Mouse (Mus musculus): ENCODE data around the gene Rprd2. TPM values are rescaled to one million over a fixed set of nuclear protein-coding genes. Genes with fewer than 3 reads are reported as not detected.
"Not testable (repeated sequence)": the region's sequence is repeated elsewhere in the genome, so short reads cannot be mapped to it uniquely, and the experiment has no call there.

Gene Rprd2
- polyA plus RNA-seq, 1 experiment from 2014 or later = 27.5 TPM

GRCm38 (mm10) chr3:95826275-95826674 lies 7.6 kb upstream of the Rprd2 start:
- no peak overlapping the region for H3K27ac ChIP-seq (ENCODE audit: low read depth, low read length)
- no peak overlapping the region for H3K9ac ChIP-seq (replicated peaks; ENCODE audit: low read depth, low read length)
- no peaks in the 10 kb centered on the region for H3K9me3 ChIP-seq (ENCODE audit: control insufficient read depth, low read length)
- no peaks in the 10 kb centered on the region for H3K27me3 ChIP-seq (ENCODE audit: control insufficient read depth, insufficient read depth, low read length)
- 62% methylated on average over 2 of the region's 2 CpGs for WGBS
- H3K4me3 ChIP-seq (ENCODE audit: low read depth, low read length) = no peak overlapping the region
- no peak overlapping the region for H3K4me2 ChIP-seq (ENCODE audit: low read depth, low read length)
- H3K36me3 ChIP-seq (ENCODE audit: control insufficient read depth, insufficient read depth, low read length) = peaks cover 16% of the 10 kb centered on the region
- ATAC-seq (ENCODE audit: low read depth) = no peak
- no peaks in the 10 kb centered on the region for H3K4me1 ChIP-seq (ENCODE audit: control insufficient read depth, insufficient read depth, low read length)

GRCm38 (mm10) chr3:95820046-95821010 lies 1.7 kb upstream of the Rprd2 start:
- Histone ChIP-seq H3K27me3 (ENCODE audit: control insufficient read depth, insufficient read depth, low read length) (no peaks in the 10 kb centered on the region), H3K9ac (replicated peaks; ENCODE audit: low read depth, low read length) (peak overlapping the region; percentile 66), H3K4me2 (ENCODE audit: low read depth, low read length) (peak overlapping the region; percentile 55), H3K36me3 (ENCODE audit: control insufficient read depth, insufficient read depth, low read length) (no peaks in the 10 kb centered on the region), H3K27ac (ENCODE audit: low read depth, low read length) (peak overlapping the region; percentile 98), H3K9me3 (ENCODE audit: control insufficient read depth, low read length) (no peaks in the 10 kb centered on the region), H3K4me3 (ENCODE audit: low read depth, low read length) (peak overlapping the region; percentile 74), H3K4me1 (ENCODE audit: control insufficient read depth, insufficient read depth, low read length) (peaks cover 14% of the 10 kb centered on the region)
- peak; percentile 23 for ATAC-seq (ENCODE audit: low read depth)
- WGBS = 38% methylated on average over 10 of the region's 10 CpGs

DNA sequence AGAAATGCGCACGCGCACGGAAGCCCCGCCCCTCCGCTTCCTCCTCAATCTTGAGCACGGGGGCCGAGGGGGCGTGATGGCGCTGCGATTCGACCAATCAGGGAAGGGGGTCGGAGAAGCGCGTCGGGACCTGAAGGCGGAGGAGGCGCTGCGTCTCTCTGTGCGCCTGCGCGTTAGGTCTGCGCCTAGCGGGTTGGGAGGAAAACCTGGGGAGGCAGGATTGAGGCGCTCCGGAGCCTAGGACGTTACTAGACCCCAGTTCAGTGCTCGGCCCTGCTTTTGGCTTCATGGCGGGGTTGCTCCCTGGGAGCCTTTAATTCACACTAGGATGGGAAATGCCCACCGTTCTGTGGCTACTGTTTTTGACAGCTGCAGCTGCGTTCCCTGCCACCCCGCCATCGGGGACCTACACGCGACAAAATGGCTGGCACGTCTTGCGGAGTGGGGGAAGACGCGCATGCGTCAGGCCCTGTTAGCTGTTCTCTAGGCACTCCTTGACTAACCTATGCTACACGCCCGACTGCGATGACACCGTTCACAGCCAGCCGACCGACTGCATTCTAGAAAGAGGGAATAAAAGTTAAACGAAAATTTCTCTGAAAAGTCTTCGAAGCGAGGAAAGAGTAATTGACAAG lies 805 bp upstream of the Rprd2 start:
- peaks cover 14% of the 10 kb centered on the region for H3K4me1 ChIP-seq (ENCODE audit: control insufficient read depth, insufficient read depth, low read length)
- no peaks in the 10 kb centered on the region for H3K36me3 ChIP-seq (ENCODE audit: control insufficient read depth, insufficient read depth, low read length)
- peak overlapping the region; percentile 66 for H3K9ac ChIP-seq (replicated peaks; ENCODE audit: low read depth, low read length)
- ATAC-seq (ENCODE audit: low read depth) = peak; percentile 97
- H3K9me3 ChIP-seq (ENCODE audit: control insufficient read depth, low read length) = no peaks in the 10 kb centered on the region
- WGBS = under 1% methylated on average over 49 of the region's 49 CpGs
- H3K4me3 ChIP-seq (ENCODE audit: low read depth, low read length) = peak overlapping the region; percentile 74
- peak overlapping the region; percentile 99 for H3K27ac ChIP-seq (ENCODE audit: low read depth, low read length)
- no peaks in the 10 kb centered on the region for H3K27me3 ChIP-seq (ENCODE audit: control insufficient read depth, insufficient read depth, low read length)
- H3K4me2 ChIP-seq (ENCODE audit: low read depth, low read length) = peak overlapping the region; percentile 68

GRCm38 (mm10) chr3:95818026-95818511 lies 594 bp downstream of the Rprd2 start:
- peaks cover 14% of the 10 kb centered on the region for H3K4me1 ChIP-seq (ENCODE audit: control insufficient read depth, insufficient read depth, low read length)
- no peaks in the 10 kb centered on the region for H3K9me3 ChIP-seq (ENCODE audit: control insufficient read depth, low read length)
- H3K4me3 ChIP-seq (ENCODE audit: low read depth, low read length) = peak overlapping the region; percentile 74
- H3K27me3 ChIP-seq (ENCODE audit: control insufficient read depth, insufficient read depth, low read length) = no peaks in the 10 kb centered on the region
- 0% methylated on average over 21 of the region's 21 CpGs for WGBS
- peak overlapping the region; percentile 95 for H3K9ac ChIP-seq (replicated peaks; ENCODE audit: low read depth, low read length)
- H3K4me2 ChIP-seq (ENCODE audit: low read depth, low read length) = peak overlapping the region; percentile 68
- ATAC-seq (ENCODE audit: low read depth) = no peak
- H3K36me3 ChIP-seq (ENCODE audit: control insufficient read depth, insufficient read depth, low read length) = no peaks in the 10 kb centered on the region
- H3K27ac ChIP-seq (ENCODE audit: low read depth, low read length) = peak overlapping the region; percentile 99

DNA sequence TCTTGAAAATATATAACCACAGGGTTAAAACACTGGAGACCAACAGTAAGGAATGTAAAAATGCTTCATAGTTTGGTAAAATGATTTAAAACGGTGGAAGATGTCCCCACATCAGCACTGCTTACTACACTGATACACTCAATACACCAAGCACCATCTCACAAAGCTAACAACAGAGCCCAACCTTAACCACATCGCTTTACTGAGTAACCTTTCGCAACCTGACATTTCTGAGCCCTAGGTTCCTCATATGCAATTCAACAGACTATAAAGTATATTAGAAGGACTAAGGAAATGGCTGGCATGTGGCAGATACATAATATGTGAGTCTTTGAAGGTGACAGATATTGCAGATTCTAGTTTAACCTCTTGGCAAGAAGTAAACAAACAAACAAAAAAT lies 2.0 kb downstream of the Rprd2 start:
- 92% methylated on average over 3 of the region's 3 CpGs for WGBS
- ATAC-seq (ENCODE audit: low read depth) = no peak
- Histone ChIP-seq H3K27ac (ENCODE audit: low read depth, low read length) (no peak overlapping the region), H3K27me3 (ENCODE audit: control insufficient read depth, insufficient read depth, low read length) (no peaks in the 10 kb centered on the region), H3K36me3 (ENCODE audit: control insufficient read depth, insufficient read depth, low read length) (no peaks in the 10 kb centered on the region), H3K9me3 (ENCODE audit: control insufficient read depth, low read length) (no peaks in the 10 kb centered on the region), H3K4me2 (ENCODE audit: low read depth, low read length) (peak overlapping the region; percentile 68; the same call in 1 of the 2 replicates), H3K4me1 (ENCODE audit: control insufficient read depth, insufficient read depth, low read length) (peaks cover 14% of the 10 kb centered on the region), H3K4me3 (ENCODE audit: low read depth, low read length) (peak overlapping the region; percentile 10; the same call in 1 of the 2 replicates), H3K9ac (replicated peaks; ENCODE audit: low read depth, low read length) (no peak overlapping the region)

DNA sequence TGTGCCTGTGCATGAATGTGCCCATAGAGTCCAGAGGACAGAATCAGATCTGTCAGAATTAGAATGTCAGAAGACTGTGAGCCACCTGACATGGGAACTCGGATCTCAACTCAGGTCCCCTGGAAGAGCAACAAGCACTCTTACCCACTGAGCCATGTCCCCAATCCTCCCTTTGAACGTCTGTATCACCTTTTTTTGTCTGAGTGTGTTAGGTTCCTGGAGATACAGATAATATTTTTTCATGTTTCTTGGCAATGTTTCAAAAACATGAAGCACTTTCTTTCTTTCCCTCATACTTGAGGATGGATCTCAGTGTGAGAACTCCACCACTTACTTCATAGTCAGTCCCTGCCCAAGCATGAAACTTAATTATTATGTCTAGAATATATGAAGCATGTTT lies 10.3 kb downstream of the Rprd2 start:
- no peak overlapping the region for H3K9ac ChIP-seq (replicated peaks; ENCODE audit: low read depth, low read length)
- no peak overlapping the region for H3K4me3 ChIP-seq (ENCODE audit: low read depth, low read length)
- H3K27me3 ChIP-seq (ENCODE audit: control insufficient read depth, insufficient read depth, low read length) = no peaks in the 10 kb centered on the region
- H3K4me2 ChIP-seq (ENCODE audit: low read depth, low read length) = no peak overlapping the region
- H3K27ac ChIP-seq (ENCODE audit: low read depth, low read length) = no peak overlapping the region
- H3K4me1 ChIP-seq (ENCODE audit: control insufficient read depth, insufficient read depth, low read length) = no peaks in the 10 kb centered on the region
- H3K9me3 ChIP-seq (ENCODE audit: control insufficient read depth, low read length) = no peaks in the 10 kb centered on the region
- WGBS = 73% methylated on average over 2 of the region's 2 CpGs
- no peak for ATAC-seq (ENCODE audit: low read depth)
- no peaks in the 10 kb centered on the region for H3K36me3 ChIP-seq (ENCODE audit: control insufficient read depth, insufficient read depth, low read length)

DNA sequence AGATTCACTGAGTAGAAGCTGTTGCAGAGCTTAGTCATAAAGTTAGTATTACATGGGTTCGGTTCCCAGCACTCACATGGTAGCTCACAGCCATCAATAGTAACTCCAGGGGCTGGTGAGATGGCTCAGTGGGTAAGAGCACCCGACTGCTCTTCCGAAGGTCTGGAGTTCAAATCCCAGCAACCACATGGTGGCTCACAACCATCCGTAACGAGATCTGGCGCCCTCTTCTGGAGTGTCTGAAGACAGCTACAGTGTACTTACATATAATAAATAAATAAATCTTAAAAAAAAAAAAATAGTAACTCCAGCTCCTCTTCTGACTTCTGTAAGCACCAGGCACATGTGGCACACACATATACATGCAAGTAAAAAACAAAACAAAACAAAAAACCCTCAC lies 11.0 kb downstream of the Rprd2 start:
- H3K4me3 ChIP-seq (ENCODE audit: low read depth, low read length); H3K4me2 ChIP-seq (ENCODE audit: low read depth, low read length); H3K27ac ChIP-seq (ENCODE audit: low read depth, low read length); H3K27me3 ChIP-seq (ENCODE audit: control insufficient read depth, insufficient read depth, low read length); H3K4me1 ChIP-seq (ENCODE audit: control insufficient read depth, insufficient read depth, low read length); H3K36me3 ChIP-seq (ENCODE audit: control insufficient read depth, insufficient read depth, low read length); H3K9me3 ChIP-seq (ENCODE audit: control insufficient read depth, low read length); H3K9ac ChIP-seq (replicated peaks; ENCODE audit: low read depth, low read length); ATAC-seq (ENCODE audit: low read depth): not testable (repeated sequence)
- 95% methylated on average over 3 of the region's 6 CpGs for WGBS

DNA sequence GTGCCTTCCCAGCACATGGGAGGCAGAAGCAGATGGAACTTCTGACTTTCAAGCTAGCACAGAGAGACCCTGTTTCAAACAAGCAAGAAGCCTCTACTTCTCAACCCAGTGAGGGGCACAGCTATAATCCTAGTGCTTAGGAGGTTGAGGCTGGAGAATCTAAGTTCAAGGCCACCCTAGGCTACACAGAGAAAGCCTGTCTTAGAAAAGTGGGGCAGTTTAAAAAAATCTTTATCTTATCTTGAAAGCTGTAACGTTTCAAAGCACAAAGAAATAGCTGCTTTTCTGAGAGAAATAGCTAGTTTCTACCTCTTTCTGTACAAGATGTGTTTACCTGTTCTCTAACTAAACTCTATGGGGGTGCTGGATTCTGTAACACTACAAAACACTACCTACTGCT lies 12.0 kb downstream of the Rprd2 start:
- no peak for ATAC-seq (ENCODE audit: low read depth)
- H3K27ac ChIP-seq (ENCODE audit: low read depth, low read length) = no peak overlapping the region
- no peaks in the 10 kb centered on the region for H3K36me3 ChIP-seq (ENCODE audit: control insufficient read depth, insufficient read depth, low read length)
- no peaks in the 10 kb centered on the region for H3K27me3 ChIP-seq (ENCODE audit: control insufficient read depth, insufficient read depth, low read length)
- no peak overlapping the region for H3K4me2 ChIP-seq (ENCODE audit: low read depth, low read length)
- no peaks in the 10 kb centered on the region for H3K9me3 ChIP-seq (ENCODE audit: control insufficient read depth, low read length)
- 88% methylated on average over 1 of the region's 1 CpGs for WGBS
- no peaks in the 10 kb centered on the region for H3K4me1 ChIP-seq (ENCODE audit: control insufficient read depth, insufficient read depth, low read length)
- no peak overlapping the region for H3K4me3 ChIP-seq (ENCODE audit: low read depth, low read length)
- no peak overlapping the region for H3K9ac ChIP-seq (replicated peaks; ENCODE audit: low read depth, low read length)

DNA sequence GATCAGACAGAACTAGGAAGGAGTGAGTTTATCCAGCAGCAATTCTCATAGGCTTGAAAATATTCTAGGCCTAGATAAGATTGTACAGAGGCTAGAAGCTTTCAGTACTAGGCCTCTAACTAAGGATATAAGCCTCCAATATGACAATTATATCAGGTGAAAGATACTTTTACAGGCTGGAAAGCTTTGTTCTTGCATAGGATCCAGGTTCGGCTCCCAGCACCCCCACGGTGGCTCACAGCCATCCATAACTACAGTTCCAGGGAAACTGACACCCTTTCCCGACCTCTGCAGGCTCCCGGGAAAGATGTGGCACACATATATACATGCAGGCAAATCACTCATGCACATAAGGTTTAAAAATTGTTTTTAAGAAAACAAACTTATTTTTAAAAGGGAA lies 14.8 kb downstream of the Rprd2 start:
- ATAC-seq (ENCODE audit: low read depth) = no peak
- Histone ChIP-seq H3K27ac (ENCODE audit: low read depth, low read length) (no peak overlapping the region), H3K9me3 (ENCODE audit: control insufficient read depth, low read length) (no peaks in the 10 kb centered on the region), H3K36me3 (ENCODE audit: control insufficient read depth, insufficient read depth, low read length) (no peaks in the 10 kb centered on the region), H3K4me3 (ENCODE audit: low read depth, low read length) (no peak overlapping the region), H3K4me1 (ENCODE audit: control insufficient read depth, insufficient read depth, low read length) (no peaks in the 10 kb centered on the region), H3K9ac (replicated peaks; ENCODE audit: low read depth, low read length) (no peak overlapping the region), H3K27me3 (ENCODE audit: control insufficient read depth, insufficient read depth, low read length) (no peaks in the 10 kb centered on the region), H3K4me2 (ENCODE audit: low read depth, low read length) (no peak overlapping the region)
- WGBS = 97% methylated on average over 4 of the region's 4 CpGs

All from neural tube, embryonic 14.5 days (tissue).